Mouse (Mus musculus) liver, embryonic 14.5 days (tissue): ENCODE data around the gene Trp73.

Experiments
- CTCF ChIP-seq: IDR thresholded peaks from 2 replicates; pipeline ENCODE4 v1.5.1; 2016; ENCODE audit warnings: antibody characterized with exemption, low read depth, control low read depth
- EP300 ChIP-seq: IDR thresholded peaks from 2 replicates; pipeline ENCODE4 v1.6.1; 2016; ENCODE audit warnings: antibody characterized with exemption, low read depth

- TF ChIP-seq CTCF: no peak
- no peak for TF ChIP-seq EP300
These were observed 36.6 kb downstream of the Trp73 start for GRCm38 (mm10) chr4:154103386-154103785.
